Mouse (Mus musculus): ENCODE measurements around the gene Arhgap10. TPM values are rescaled to one million over a fixed set of nuclear protein-coding genes. Genes with fewer than 3 reads are reported as not detected.

Gene Arhgap10
- polyA plus RNA-seq, 1 experiment from 2014 or later = 19.7 TPM

- Histone ChIP-seq H3K9ac (ENCODE audit: low read depth, low read length) (no peak overlapping the region), H3K4me1 (replicated peaks; ENCODE audit: control insufficient read depth, insufficient read depth, low read length) (no peaks in the 10 kb centered on the region), H3K4me2 (replicated peaks; ENCODE audit: low read depth) (no peak overlapping the region), H3K9me3 (ENCODE audit: control insufficient read depth) (no peaks in the 10 kb centered on the region), H3K4me3 (ENCODE audit: low read depth, low read length) (no peak overlapping the region), H3K36me3 (ENCODE audit: control insufficient read depth, insufficient read depth) (0 out of 2 replicates have a peak, but pooled peaks cover 14% of the 10 kb centered on the region), H3K27me3 (replicated peaks; ENCODE audit: control insufficient read depth, insufficient read depth, low read length) (no peaks in the 10 kb centered on the region), H3K27ac (ENCODE audit: low read depth, low read length) (no peak overlapping the region)
- no peak for ATAC-seq
- no peak for TF ChIP-seq CTCF (IDR thresholded peaks at IDR 0.05; ENCODE audit: low read depth)
- WGBS = 73% methylated on average over 10 of the region's 10 CpGs
Observed at GRCm38 (mm10) chr8:77444166-77444870, 73.4 kb downstream of the Arhgap10 start.

DNA sequence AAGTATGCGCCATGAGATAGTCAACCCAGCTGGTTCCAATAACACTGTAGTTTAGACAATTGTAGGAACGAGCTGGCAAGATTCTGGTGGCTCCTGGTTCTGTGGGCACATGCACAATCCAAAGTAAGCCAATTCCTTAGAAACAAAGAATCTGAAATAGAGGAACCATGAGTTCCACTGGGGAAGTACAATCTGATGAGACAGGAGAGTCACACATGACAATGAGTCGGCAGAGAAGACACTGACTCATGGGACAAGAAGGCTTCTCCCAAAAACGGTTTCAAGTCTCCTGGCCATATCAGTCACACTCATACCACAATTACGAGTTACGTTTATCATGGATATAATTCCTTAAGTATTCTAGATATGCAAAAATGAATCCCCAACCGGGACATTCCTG is 75.3 kb downstream of the Arhgap10 start:
- WGBS = 81% methylated on average over 7 of the region's 7 CpGs

GRCm38 (mm10) chr8:77440913-77441312 is 76.8 kb downstream of the Arhgap10 start:
- Histone ChIP-seq H3K27me3 (replicated peaks; ENCODE audit: control insufficient read depth, insufficient read depth, low read length) (no peaks in the 10 kb centered on the region), H3K36me3 (ENCODE audit: control insufficient read depth, insufficient read depth) (no peaks in the 10 kb centered on the region), H3K9me3 (ENCODE audit: control insufficient read depth) (no peaks in the 10 kb centered on the region), H3K4me3 (ENCODE audit: low read depth, low read length) (no peak overlapping the region), H3K4me1 (replicated peaks; ENCODE audit: control insufficient read depth, insufficient read depth, low read length) (peaks cover 5% of the 10 kb centered on the region), H3K27ac (ENCODE audit: low read depth, low read length) (no peak overlapping the region), H3K4me2 (replicated peaks; ENCODE audit: low read depth) (no peak overlapping the region), H3K9ac (ENCODE audit: low read depth, low read length) (no peak overlapping the region)
- no peak for ATAC-seq
- 89% methylated on average over 9 of the region's 9 CpGs for WGBS
- TF ChIP-seq CTCF (IDR thresholded peaks at IDR 0.05; ENCODE audit: low read depth) = no peak

More for the DNA sequence above, 75.3 kb downstream of the Arhgap10 start:
- peaks cover 3% of the 10 kb centered on the region; the same call in 1 of the 2 replicates for H3K4me1 ChIP-seq (replicated peaks; ENCODE audit: control insufficient read depth, insufficient read depth, low read length)
- H3K4me2 ChIP-seq (replicated peaks; ENCODE audit: low read depth) = no peak overlapping the region
- no peak for TF ChIP-seq CTCF (IDR thresholded peaks at IDR 0.05; ENCODE audit: low read depth)
- H3K4me3 ChIP-seq (ENCODE audit: low read depth, low read length) = no peak overlapping the region
- 0 out of 2 replicates have a peak, but pooled peaks cover 8% of the 10 kb centered on the region for H3K36me3 ChIP-seq (ENCODE audit: control insufficient read depth, insufficient read depth)
- H3K9me3 ChIP-seq (ENCODE audit: control insufficient read depth) = no peaks in the 10 kb centered on the region
- ATAC-seq = no peak
- no peaks in the 10 kb centered on the region for H3K27me3 ChIP-seq (replicated peaks; ENCODE audit: control insufficient read depth, insufficient read depth, low read length)
- H3K9ac ChIP-seq (ENCODE audit: low read depth, low read length) = no peak overlapping the region
- H3K27ac ChIP-seq (ENCODE audit: low read depth, low read length) = no peak overlapping the region

DNA sequence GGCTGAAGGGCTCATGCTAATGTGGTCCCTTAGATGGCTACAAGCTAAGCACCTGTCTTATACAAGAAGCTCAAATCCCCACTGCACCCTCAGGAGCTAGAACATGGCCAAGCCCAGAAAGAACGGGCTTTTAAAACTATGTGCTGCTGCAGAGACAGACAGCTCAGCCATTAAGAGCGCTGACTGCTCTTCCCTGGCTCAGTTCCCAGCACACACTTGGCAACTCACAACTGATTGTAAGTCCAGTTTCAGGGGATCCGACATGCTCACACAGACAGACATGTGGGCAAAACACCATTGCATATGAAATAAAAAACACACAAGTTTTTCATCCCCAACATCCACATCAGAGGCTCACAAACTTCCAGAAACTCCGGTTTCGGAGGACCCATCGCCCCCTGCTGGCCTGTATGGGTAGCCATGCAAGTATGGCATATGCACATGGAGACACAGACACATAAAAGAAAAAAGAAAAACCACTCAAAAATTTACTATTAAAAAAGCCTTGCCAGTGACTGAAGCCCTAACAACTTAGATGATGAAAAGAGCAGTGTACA is 77.4 kb downstream of the Arhgap10 start:
- Histone ChIP-seq H3K4me3 (ENCODE audit: low read depth, low read length) (no peak overlapping the region), H3K9ac (ENCODE audit: low read depth, low read length) (no peak overlapping the region), H3K27ac (ENCODE audit: low read depth, low read length) (no peak overlapping the region), H3K27me3 (replicated peaks; ENCODE audit: control insufficient read depth, insufficient read depth, low read length) (no peaks in the 10 kb centered on the region), H3K36me3 (ENCODE audit: control insufficient read depth, insufficient read depth) (no peaks in the 10 kb centered on the region), H3K4me2 (replicated peaks; ENCODE audit: low read depth) (no peak overlapping the region), H3K4me1 (replicated peaks; ENCODE audit: control insufficient read depth, insufficient read depth, low read length) (peaks cover 8% of the 10 kb centered on the region), H3K9me3 (ENCODE audit: control insufficient read depth) (no peaks in the 10 kb centered on the region)
- TF ChIP-seq CTCF (IDR thresholded peaks at IDR 0.05; ENCODE audit: low read depth) = peak; percentile 58
- 78% methylated on average over 6 of the region's 6 CpGs for WGBS
- ATAC-seq = no peak

DNA sequence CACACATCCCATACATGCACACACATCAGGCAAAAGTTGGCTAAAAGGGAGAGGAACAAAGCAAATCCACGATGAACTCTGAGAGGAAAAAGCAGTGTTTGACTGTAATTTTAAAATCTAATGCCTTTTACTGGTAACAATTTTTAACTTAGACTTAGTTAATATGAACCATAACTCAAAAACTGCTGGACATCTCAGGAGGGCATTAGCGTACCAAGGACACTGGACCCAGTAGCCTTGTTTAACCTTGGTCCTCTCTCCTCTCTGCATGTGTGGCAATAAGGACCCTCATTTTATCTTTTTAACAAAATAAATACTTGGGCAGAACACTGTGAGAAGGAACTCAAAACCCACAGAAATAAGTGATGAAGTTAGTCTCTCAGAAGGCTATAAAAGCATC is 78.1 kb downstream of the Arhgap10 start:
- H3K27ac ChIP-seq (ENCODE audit: low read depth, low read length) = no peak overlapping the region
- TF ChIP-seq CTCF (IDR thresholded peaks at IDR 0.05; ENCODE audit: low read depth) = no peak
- H3K9ac ChIP-seq (ENCODE audit: low read depth, low read length) = no peak overlapping the region
- no peak overlapping the region for H3K4me3 ChIP-seq (ENCODE audit: low read depth, low read length)
- peaks cover 8% of the 10 kb centered on the region for H3K4me1 ChIP-seq (replicated peaks; ENCODE audit: control insufficient read depth, insufficient read depth, low read length)
- H3K4me2 ChIP-seq (replicated peaks; ENCODE audit: low read depth) = no peak overlapping the region
- 95% methylated on average over 2 of the region's 2 CpGs for WGBS
- ATAC-seq = no peak
- no peaks in the 10 kb centered on the region for H3K9me3 ChIP-seq (ENCODE audit: control insufficient read depth)
- H3K36me3 ChIP-seq (ENCODE audit: control insufficient read depth, insufficient read depth) = no peaks in the 10 kb centered on the region
- H3K27me3 ChIP-seq (replicated peaks; ENCODE audit: control insufficient read depth, insufficient read depth, low read length) = no peaks in the 10 kb centered on the region

DNA sequence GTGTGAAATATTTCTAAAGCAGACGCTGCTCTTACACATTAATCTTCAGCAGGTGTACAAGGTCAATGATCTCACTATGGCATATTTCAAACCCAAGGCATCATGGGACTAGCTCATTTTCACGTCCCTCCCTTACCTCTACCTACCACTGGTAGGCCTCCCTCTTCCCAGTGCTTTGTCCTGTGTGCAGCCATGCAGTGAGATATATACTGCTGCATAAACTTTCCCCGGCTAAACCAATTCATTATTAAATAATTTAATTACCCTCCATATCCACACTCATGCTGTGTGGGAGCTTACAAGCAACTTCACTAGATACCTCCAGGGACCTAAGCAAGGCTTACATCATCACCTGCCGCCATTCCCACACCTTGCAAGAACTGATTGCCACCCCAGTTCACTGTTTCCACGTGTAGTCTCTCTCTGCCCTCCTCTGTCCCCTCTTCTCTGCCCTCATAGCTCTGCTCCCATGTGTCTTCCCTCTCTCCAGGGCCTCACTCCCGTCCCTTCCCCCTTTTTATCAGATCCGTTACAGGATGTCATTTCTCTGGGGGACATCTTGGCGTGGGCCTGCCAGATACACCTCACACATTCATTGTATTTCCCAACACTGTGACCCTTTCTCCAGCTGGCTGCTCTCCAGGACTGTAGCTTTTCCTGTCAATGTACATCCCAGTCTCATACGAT is 79.8 kb downstream of the Arhgap10 start:
- no peaks in the 10 kb centered on the region for H3K9me3 ChIP-seq (ENCODE audit: control insufficient read depth)
- no peak overlapping the region for H3K4me3 ChIP-seq (ENCODE audit: low read depth, low read length)
- H3K27me3 ChIP-seq (replicated peaks; ENCODE audit: control insufficient read depth, insufficient read depth, low read length) = no peaks in the 10 kb centered on the region
- H3K4me2 ChIP-seq (replicated peaks; ENCODE audit: low read depth) = no peak overlapping the region
- WGBS = 48% methylated on average over 9 of the region's 9 CpGs
- ATAC-seq = no peak
- H3K36me3 ChIP-seq (ENCODE audit: control insufficient read depth, insufficient read depth) = no peaks in the 10 kb centered on the region
- H3K27ac ChIP-seq (ENCODE audit: low read depth, low read length) = no peak overlapping the region
- TF ChIP-seq CTCF (IDR thresholded peaks at IDR 0.05; ENCODE audit: low read depth) = no peak
- no peak overlapping the region for H3K9ac ChIP-seq (ENCODE audit: low read depth, low read length)
- H3K4me1 ChIP-seq (replicated peaks; ENCODE audit: control insufficient read depth, insufficient read depth, low read length) = peaks cover 8% of the 10 kb centered on the region
